Mouse (Mus musculus): ENCODE results near the gene Nrn1l. TPM values are rescaled to one million over a fixed set of nuclear protein-coding genes. Genes with fewer than 3 reads are reported as not detected.

Gene Nrn1l
- polyA plus RNA-seq, 1 experiment = 0.27 TPM

DNA sequence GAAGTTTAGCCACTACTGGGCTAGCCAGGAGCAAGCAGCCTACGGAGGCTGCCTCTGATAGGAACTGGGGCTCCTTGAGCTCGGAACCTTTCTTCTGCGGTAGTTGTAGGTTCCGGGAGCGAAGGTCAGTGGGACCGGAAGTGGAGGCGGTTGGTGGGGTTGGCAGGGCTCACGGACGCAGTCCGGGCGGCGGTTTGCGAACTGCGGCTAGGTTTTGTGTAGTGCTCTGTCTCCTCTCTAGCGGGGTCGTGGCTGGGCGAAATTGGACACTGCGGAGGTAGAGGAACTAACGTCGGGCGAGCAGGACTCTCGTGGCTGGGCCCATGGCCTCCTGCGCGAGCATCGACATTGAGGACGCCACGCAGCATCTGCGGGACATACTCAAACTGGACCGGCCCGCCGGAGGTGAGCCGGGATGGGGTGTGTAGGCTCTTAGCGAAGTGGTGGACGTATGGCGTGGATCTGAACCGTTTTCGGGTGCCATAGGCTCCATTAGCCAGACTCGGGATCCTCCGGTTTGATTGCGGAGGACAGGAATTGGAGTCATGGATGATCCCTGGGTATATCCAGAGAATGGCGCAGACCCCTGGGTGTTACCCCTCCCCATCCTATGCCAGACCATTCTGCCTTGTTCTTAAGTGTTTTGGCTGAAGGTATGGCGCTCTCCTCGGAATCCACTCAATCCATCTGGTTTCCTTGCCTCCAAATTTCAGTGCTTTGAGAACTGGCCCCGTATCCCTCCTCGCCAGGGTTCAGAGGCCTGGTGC lies 12.4 kb upstream of the Nrn1l start, which contains the start of gene Edc4:
Gene Edc4, plus strand, starts transcription at position 128 of the 767 bp plus-strand sequence.
- Histone ChIP-seq H3K4me3 (replicated peaks) (peak within 1 kb of the TSS; percentile 75), H3K27me3 (ENCODE audit: control insufficient read depth) (no peaks in the 10 kb centered on the region), H3K4me1 (ENCODE audit: control insufficient read depth) (peaks cover 33% of the 10 kb centered on the region), H3K9me3 (ENCODE audit: control insufficient read depth, low read length) (no peaks in the 10 kb centered on the region), H3K36me3 (ENCODE audit: control insufficient read depth) (peaks cover 72% of the 10 kb centered on the region)
- no peak for TF ChIP-seq GATA1 (IDR thresholded peaks at IDR 0.05; ENCODE audit: low read length)
- no peak for TF ChIP-seq TAL1 (IDR thresholded peaks at IDR 0.05; ENCODE audit: low read length)

GRCm38 (mm10) chr8:105889756-105890465 lies 3.5 kb upstream of the Nrn1l start:
- TF ChIP-seq GATA1 (IDR thresholded peaks at IDR 0.05; ENCODE audit: low read length) (no peak), TAL1 (IDR thresholded peaks at IDR 0.05; ENCODE audit: low read length) (no peak)
- no peaks in the 10 kb centered on the region for H3K9me3 ChIP-seq (ENCODE audit: control insufficient read depth, low read length)
- H3K4me1 ChIP-seq (ENCODE audit: control insufficient read depth) = peaks cover 5% of the 10 kb centered on the region
- no peak overlapping the region for H3K4me3 ChIP-seq (replicated peaks)
- H3K36me3 ChIP-seq (ENCODE audit: control insufficient read depth) = peaks cover 99% of the 10 kb centered on the region
- no peaks in the 10 kb centered on the region for H3K27me3 ChIP-seq (ENCODE audit: control insufficient read depth)

DNA sequence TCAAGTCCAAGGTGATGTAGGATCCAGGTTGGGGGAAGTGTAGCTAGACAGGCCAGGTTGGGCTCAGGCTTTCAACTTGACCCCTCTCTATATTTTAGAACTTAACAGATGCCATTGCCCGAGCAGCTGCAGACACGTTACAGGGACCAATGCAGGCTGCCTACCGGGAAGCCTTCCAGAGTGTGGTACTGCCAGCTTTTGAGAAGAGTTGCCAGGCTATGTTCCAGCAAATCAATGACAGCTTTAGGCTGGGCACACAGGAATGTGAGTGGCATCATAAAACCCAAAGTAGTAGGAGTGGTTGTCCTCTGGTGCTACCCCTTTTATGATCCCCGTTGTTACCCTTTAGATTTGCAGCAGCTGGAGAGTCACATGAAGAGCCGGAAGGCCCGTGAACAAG lies 2.5 kb upstream of the Nrn1l start:
- Histone ChIP-seq H3K36me3 (ENCODE audit: control insufficient read depth) (peaks cover 95% of the 10 kb centered on the region), H3K4me1 (ENCODE audit: control insufficient read depth) (peaks cover 5% of the 10 kb centered on the region), H3K9me3 (ENCODE audit: control insufficient read depth, low read length) (no peaks in the 10 kb centered on the region), H3K4me3 (replicated peaks) (no peak overlapping the region), H3K27me3 (ENCODE audit: control insufficient read depth) (no peaks in the 10 kb centered on the region)
- no peak for TF ChIP-seq GATA1 (IDR thresholded peaks at IDR 0.05; ENCODE audit: low read length)
- no peak for TF ChIP-seq TAL1 (IDR thresholded peaks at IDR 0.05; ENCODE audit: low read length)

- peaks cover 79% of the 10 kb centered on the region for H3K36me3 ChIP-seq (ENCODE audit: control insufficient read depth)
- no peaks in the 10 kb centered on the region for H3K9me3 ChIP-seq (ENCODE audit: control insufficient read depth, low read length)
- H3K4me3 ChIP-seq (replicated peaks) = no peak overlapping the region
- peaks cover 8% of the 10 kb centered on the region for H3K4me1 ChIP-seq (ENCODE audit: control insufficient read depth)
- TF ChIP-seq TAL1 (IDR thresholded peaks at IDR 0.05; ENCODE audit: low read length) (no peak), GATA1 (IDR thresholded peaks at IDR 0.05; ENCODE audit: low read length) (no peak)
- no peaks in the 10 kb centered on the region for H3K27me3 ChIP-seq (ENCODE audit: control insufficient read depth)
Measured at GRCm38 (mm10) chr8:105892432-105892831, 935 bp upstream of the Nrn1l start.

DNA sequence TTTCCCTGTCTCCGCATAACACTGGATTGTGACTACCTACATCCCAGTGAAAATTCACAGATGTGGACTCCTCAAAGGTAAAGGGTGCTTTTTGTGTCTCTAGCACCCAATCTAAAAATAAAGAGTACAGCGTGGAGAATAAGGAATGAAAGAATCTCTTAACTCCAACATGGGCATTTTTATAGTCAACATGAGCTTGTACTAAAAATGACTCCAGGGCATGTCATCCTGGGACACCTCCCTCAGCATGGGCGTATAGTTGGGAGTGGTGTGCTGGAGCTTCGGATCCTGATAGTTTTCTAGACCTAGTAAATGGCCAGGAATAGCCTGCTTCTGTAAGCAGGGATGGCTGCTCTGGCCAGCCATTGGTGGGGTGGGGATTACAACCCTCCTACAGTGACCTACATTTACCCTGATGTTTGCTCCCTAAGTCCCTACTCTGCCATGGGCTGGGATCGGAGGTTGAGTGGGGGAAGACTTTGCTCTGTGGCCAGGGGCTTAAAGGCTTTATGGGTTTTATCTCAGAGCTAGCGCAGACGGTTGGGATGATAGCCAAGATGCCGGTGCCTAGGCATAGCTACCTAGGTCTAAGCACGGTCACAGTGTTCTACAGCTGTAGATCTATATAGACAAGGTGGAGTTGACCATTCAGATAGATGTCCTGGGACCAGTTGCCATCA lies 4.6 kb downstream of the Nrn1l start:
- H3K4me1 ChIP-seq (ENCODE audit: control insufficient read depth) = peaks cover 38% of the 10 kb centered on the region
- H3K36me3 ChIP-seq (ENCODE audit: control insufficient read depth) = peaks cover 25% of the 10 kb centered on the region
- H3K4me3 ChIP-seq (replicated peaks) = no peak overlapping the region
- no peak for TF ChIP-seq TAL1 (IDR thresholded peaks at IDR 0.05; ENCODE audit: low read length)
- TF ChIP-seq GATA1 (IDR thresholded peaks at IDR 0.05; ENCODE audit: low read length) = no peak
- H3K27me3 ChIP-seq (ENCODE audit: control insufficient read depth) = no peaks in the 10 kb centered on the region
- no peaks in the 10 kb centered on the region for H3K9me3 ChIP-seq (ENCODE audit: control insufficient read depth, low read length)

- H3K36me3 ChIP-seq (ENCODE audit: control insufficient read depth) = peaks cover 3% of the 10 kb centered on the region
- no peaks in the 10 kb centered on the region for H3K9me3 ChIP-seq (ENCODE audit: control insufficient read depth, low read length)
- H3K4me1 ChIP-seq (ENCODE audit: control insufficient read depth) = peaks cover 33% of the 10 kb centered on the region
- no peaks in the 10 kb centered on the region for H3K27me3 ChIP-seq (ENCODE audit: control insufficient read depth)
- peak within 1 kb of the TSS; percentile 91 for H3K4me3 ChIP-seq (replicated peaks)
- TF ChIP-seq TAL1 (IDR thresholded peaks at IDR 0.05; ENCODE audit: low read length) (no peak), GATA1 (IDR thresholded peaks at IDR 0.05; ENCODE audit: low read length) (no peak)
Measured at GRCm38 (mm10) chr8:105900180-105900940, 7.0 kb downstream of the Nrn1l start, which contains the start of gene Pskh1. Gene Pskh1 (plus strand): TSS chr8:105900441.

GRCm38 (mm10) chr8:105900941-105901616 lies 7.7 kb downstream of the Nrn1l start:
- peak overlapping the region; percentile 91 for H3K4me3 ChIP-seq (replicated peaks)
- H3K27me3 ChIP-seq (ENCODE audit: control insufficient read depth) = no peaks in the 10 kb centered on the region
- H3K36me3 ChIP-seq (ENCODE audit: control insufficient read depth) = peaks cover 2% of the 10 kb centered on the region
- TF ChIP-seq TAL1 (IDR thresholded peaks at IDR 0.05; ENCODE audit: low read length) = no peak
- no peak for TF ChIP-seq GATA1 (IDR thresholded peaks at IDR 0.05; ENCODE audit: low read length)
- H3K4me1 ChIP-seq (ENCODE audit: control insufficient read depth) = peaks cover 31% of the 10 kb centered on the region
- H3K9me3 ChIP-seq (ENCODE audit: control insufficient read depth, low read length) = no peaks in the 10 kb centered on the region

- Histone ChIP-seq H3K27me3 (ENCODE audit: control insufficient read depth) (no peaks in the 10 kb centered on the region), H3K36me3 (ENCODE audit: control insufficient read depth) (peaks cover 49% of the 10 kb centered on the region), H3K4me1 (ENCODE audit: control insufficient read depth) (peaks cover 1% of the 10 kb centered on the region; the same call in 1 of the 2 replicates), H3K4me3 (replicated peaks) (no peak overlapping the region), H3K9me3 (ENCODE audit: control insufficient read depth, low read length) (no peaks in the 10 kb centered on the region)
- TF ChIP-seq GATA1 (IDR thresholded peaks at IDR 0.05; ENCODE audit: low read length) = no peak
- no peak for TF ChIP-seq TAL1 (IDR thresholded peaks at IDR 0.05; ENCODE audit: low read length)
Measured at GRCm38 (mm10) chr8:105919390-105919789, 26.0 kb downstream of the Nrn1l start.

All from erythroblast, embryonic 14.5 days (primary cell).